Mouse (Mus musculus) heart, postnatal 0 days (tissue): ENCODE data around the gene Nav2.

Experiments used
- CTCF ChIP-seq: IDR thresholded peaks from 2 replicates; pipeline ENCODE4 v1.5.1; 2016; ENCODE audit warnings: antibody characterized with exemption, control low read depth, low read depth
- EP300 ChIP-seq: IDR thresholded peaks from 2 replicates; pipeline ENCODE4 v1.6.1; 2016; ENCODE audit warnings: antibody characterized with exemption, low read depth

DNA sequence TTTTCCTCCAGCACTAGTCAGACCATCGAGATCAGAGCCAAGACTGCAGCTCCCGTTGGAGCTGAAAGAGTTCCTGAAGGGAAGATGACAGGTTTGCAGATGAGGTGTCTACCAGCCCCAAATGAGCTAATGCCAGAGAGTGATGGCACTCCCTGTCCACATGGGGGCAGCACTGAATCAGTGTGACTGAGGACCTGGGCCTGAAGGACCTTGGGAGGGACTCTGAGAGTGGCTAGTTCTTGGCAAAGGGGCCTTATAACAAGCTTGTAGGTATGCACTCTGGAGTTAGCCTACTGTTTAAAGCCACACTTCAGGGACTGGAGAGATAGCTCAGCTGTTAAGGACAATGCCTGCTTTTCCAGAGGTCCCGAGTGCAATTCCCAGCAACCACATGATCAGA, 217.0 kb downstream of the Nav2 start:
- TF ChIP-seq CTCF (peak; percentile 93), EP300 (no peak)
